Mouse (Mus musculus) cortical plate, adult 2 months (tissue): ENCODE measurements around the gene Slc1a4. TPM values are rescaled to one million over a fixed set of nuclear protein-coding genes. Genes with fewer than 3 reads are reported as not detected.

ENCODE experiments used
- H3K27ac ChIP-seq: fragments of 200-500 bp; 2 replicates; pipeline ENCODE4 v1.5.1; 2012; ENCODE audit warnings: low read length, control low read depth, inconsistent platforms; ENCODE audit not compliant: insufficient read depth
- H3K4me1 ChIP-seq: fragments of 200-500 bp; 2 replicates; pipeline ENCODE4 v1.6.1; 2011; ENCODE audit warnings: low read length; ENCODE audit not compliant: control insufficient read depth, insufficient read depth
- H3K4me3 ChIP-seq: fragments of 200-500 bp; 2 replicates; pipeline ENCODE4 v1.5.1; 2011; ENCODE audit warnings: mild to moderate bottlenecking, low read length, control low read depth; ENCODE audit not compliant: insufficient read depth
- CTCF ChIP-seq: fragments of 200-500 bp; IDR thresholded peaks from 2 replicates; pipeline ENCODE4 v1.5.1; 2011; ENCODE audit warnings: mild to moderate bottlenecking, control low read depth, low read length; ENCODE audit not compliant: insufficient read depth; ENCODE audit errors: extremely low read depth
- POLR2A ChIP-seq: fragments of 200-500 bp; IDR thresholded peaks from 2 replicates; pipeline ENCODE4 v1.6.1; 2011; ENCODE audit warnings: mild to moderate bottlenecking, low read length, control low read depth; ENCODE audit not compliant: insufficient read depth; ENCODE audit errors: extremely low read depth
- polyA plus RNA-seq: library from polyadenylated mRNA; depleted of rRNA; stranded (reverse); fragments of >200 nt; gene quantifications from 2 replicates; pipeline ENCODE4 v1.2.3, GENCODE M21; 2012; rRNA removed

The Slc1a4 gene
- polyA plus RNA-seq, result 22.3 and 22.4 TPM in 2 replicates

DNA sequence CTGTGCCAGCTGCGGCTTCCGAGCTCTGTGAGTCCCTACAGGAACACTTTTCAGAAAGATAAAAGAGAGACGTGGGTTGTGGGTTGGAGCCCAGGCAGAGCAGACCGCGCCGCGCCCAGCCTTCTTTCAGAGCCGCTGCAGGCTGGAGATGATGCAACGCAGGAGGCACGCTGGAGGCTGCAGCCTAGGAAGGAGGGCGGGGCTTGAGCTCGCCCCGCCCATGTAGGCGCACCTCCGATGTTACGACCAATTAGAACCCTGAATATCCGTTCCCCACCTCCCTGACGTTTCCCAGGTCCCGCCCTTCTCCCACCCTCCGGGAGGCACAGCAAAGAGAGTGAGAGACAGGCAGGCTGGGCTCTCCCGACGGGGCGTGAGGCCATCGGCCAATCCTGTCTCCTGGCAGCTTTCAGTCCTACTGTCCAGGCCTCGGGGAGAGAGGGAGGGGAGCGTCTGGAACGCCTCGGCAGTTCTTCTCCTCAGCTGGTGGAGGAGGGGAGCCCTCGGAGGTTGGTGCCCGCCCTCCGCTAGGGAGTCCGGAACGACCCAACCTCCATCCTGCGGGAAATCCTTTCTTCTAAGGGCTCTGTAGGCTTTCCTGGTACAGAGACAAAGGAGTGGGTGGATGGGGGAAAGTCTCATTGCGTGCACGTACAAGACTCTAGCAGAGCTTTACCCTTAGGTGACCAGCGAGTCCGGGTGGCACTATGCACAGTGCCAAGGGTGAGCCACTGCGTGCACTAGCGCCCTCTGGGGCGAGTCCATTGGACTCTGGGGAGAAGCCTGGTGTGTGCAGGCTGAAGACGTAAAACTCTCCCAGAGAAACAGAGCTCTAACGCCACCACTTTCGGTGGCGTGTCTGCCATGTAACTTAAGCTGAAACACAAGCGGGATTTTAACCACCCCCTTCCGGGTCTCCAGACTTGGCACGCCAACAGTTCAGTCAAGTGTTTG is at the start of gene Slc1a4:
Gene Slc1a4 (minus strand): TSS at position 153 of the 954 bp plus-strand sequence.
- Histone ChIP-seq H3K27ac (peak within 1 kb of the TSS; percentile 38), H3K4me3 (peak within 1 kb of the TSS; percentile 38), H3K4me1 (peaks cover 3% of the 10 kb centered on the region)
- TF ChIP-seq POLR2A (peak; percentile 95), CTCF (peak; percentile 50; the same call in 1 of the 2 replicates)

DNA sequence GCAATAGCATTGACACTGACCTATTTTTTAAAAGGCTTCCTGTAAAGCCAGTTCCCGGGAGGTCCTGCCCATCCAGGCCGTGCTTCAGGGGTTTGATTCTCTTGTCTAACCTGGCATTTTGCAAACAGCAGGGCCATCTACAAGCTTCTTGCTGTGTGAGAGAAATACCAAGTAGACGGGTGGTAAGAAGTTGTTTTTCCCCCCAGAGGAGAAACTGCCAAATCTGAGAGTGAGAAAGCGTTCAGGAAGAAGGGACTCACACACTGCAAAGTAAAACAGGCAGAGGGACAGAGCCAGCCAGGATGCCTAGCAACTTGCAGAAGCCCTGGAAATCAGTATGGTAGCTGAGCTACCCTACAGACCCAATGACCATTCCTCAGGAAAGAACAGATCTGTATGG is 47.6 kb upstream of the Slc1a4 start:
- Histone ChIP-seq H3K27ac (no peak overlapping the region), H3K4me1 (no peaks in the 10 kb centered on the region), H3K4me3 (no peak overlapping the region)
- no peak for TF ChIP-seq CTCF
- no peak for TF ChIP-seq POLR2A

DNA sequence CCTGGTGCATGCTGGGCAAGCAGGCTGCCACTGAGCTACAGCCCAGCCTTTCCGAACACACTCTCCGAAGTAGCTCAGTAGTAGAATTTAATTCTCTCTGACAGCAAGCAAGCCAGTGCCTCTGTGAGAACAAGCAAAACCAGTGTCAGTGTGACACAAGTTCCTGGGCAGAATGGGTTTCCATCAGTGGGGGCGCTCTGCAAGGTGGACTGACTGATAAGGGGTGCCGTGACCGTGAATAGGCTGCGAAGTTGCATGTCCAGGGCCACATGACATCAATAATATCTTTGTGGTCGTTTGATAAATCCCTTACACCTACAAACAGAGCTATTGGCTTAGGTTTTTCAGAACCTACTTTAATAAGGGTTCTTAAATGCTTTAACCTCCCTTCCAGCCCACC is 44.1 kb upstream of the Slc1a4 start:
- TF ChIP-seq CTCF (no peak), POLR2A (no peak)
- Histone ChIP-seq H3K4me1 (no peaks in the 10 kb centered on the region), H3K4me3 (no peak overlapping the region), H3K27ac (no peak overlapping the region)

DNA sequence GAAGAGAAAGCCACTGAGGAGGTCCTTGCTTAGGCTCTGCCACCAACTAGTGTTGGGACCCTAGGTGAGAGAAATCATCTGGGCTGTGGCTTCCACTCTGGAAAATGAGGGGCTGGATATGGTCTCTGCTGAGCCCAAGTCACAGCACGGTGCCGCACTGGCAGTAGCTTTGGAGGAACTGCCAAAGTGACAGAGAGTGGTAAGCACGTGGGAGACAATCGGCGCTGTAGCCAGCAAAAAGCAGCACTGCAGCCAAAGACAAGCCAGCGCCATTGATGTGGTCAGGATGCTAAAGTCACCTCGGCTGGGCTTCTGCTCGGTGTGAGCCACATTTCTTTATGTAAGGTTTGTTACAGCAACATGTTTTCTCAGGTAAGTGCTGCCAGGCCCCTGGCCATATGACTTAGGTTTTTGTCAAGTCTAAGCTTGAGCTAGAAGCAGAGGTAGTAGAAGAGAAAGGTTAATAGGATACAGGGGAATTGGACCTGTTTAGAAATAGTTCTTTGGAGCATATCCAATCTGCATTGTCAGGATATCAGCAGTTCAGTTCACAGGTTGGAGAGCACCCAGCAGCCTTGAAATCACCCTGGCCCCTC is 40.2 kb upstream of the Slc1a4 start:
- TF ChIP-seq POLR2A (no peak), CTCF (no peak)
- no peak overlapping the region for H3K4me3 ChIP-seq
- no peaks in the 10 kb centered on the region for H3K4me1 ChIP-seq
- no peak overlapping the region for H3K27ac ChIP-seq

DNA sequence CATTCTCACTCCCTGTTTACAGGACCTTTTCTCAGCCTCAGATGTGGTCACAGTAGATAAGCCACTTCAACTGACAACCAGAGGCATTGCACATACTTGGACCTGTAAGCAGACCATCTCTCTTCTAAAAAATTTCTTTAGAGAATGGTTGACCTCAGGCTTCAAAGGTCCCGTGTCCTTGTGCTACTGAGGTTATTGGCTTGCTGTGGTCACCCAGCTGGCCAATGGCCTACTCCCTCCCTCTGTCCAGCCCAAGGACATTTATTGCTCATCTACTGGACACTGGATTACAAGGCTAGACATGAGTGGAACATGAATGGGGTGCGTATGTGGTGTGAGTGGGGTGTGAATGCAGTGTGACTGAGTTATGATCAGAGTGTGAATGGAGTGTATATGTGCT is 38.0 kb upstream of the Slc1a4 start:
- TF ChIP-seq POLR2A (no peak), CTCF (no peak)
- H3K4me3 ChIP-seq, result no peak overlapping the region
- H3K27ac ChIP-seq, result no peak overlapping the region
- no peaks in the 10 kb centered on the region for H3K4me1 ChIP-seq

DNA sequence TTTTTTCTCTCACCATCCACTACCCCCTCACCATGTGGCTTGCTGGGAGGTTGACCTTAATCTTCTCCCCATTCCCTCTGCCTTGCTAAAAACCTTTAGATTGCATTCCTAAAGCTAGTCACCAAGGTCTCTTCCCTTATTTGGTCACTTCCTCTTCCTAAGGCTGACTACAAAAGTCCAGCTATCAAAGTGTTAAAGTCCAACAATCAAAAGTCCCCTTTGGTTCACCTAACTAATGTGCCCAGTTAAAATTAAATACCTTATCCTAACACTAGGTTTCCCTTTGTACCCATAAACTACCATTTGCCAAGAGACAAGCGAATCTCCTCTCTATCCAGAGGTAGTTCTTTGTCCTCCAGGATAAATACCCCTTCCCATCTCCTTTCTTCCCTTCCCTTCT is 33.9 kb upstream of the Slc1a4 start:
- H3K4me1 ChIP-seq, result no peaks in the 10 kb centered on the region
- H3K4me3 ChIP-seq, result no peak overlapping the region
- no peak for TF ChIP-seq POLR2A
- TF ChIP-seq CTCF, result no peak
- no peak overlapping the region for H3K27ac ChIP-seq

DNA sequence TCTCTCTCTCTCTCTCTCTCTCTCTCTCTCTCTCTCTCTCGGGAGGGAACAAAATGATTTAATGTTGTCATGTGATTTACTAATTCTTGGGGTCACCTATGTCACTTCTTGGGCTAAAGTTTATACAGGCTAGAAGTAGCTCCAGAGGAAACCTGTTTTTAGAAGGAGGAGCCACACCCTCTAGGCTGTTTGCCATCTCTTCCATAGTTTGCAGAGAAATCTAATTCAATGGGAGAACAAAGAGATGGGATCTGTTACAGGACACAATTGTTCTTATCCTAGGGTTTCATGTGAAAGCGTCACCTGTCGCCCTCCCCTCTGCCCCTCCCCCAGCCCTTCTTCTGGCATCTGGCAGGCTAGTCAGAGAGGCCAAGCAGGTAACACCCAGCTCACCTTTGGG is 28.8 kb upstream of the Slc1a4 start:
- H3K4me3 ChIP-seq, result no peak overlapping the region
- TF ChIP-seq CTCF, result no peak
- TF ChIP-seq POLR2A, result no peak
- H3K4me1 ChIP-seq, result no peaks in the 10 kb centered on the region

DNA sequence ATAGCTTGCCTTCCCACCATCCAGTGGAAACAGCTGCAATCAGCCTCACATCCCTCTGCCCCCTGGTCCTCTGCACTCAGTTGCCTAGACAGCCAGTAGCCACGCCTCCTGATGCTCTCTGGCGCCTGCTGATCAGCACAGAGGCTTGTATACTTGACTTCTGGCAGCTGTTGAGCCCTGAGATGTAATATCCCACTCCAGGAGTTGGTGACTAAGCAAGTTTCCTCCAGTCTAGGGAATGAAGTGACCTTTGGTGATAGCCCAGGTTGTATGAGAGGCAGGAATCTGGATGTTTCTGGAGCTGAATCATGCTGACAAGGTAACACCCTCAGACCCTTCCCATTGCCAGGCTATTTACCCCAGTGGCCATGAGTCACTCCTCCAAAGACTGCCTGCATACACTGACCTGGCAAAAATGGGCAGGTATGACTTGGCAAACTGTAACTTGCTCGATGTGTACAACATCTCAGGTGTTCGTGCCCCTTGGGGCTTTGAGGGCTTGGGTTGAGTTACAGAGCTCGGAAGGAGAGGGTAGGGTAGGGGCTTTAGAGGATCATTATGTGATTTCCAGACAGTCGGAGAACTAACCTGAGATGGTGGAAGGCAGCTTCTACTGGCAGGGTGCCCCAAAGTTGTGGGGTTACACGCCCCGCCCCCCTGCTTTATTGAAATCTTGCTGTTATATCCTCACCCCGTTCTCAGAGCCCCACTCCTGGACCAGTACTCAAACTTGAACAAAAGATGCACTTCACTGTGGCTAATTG is 25.4 kb upstream of the Slc1a4 start:
- Histone ChIP-seq H3K4me1 (no peaks in the 10 kb centered on the region), H3K27ac (no peak overlapping the region), H3K4me3 (no peak overlapping the region)
- TF ChIP-seq POLR2A, result no peak
- TF ChIP-seq CTCF, result no peak

More for the DNA sequence above, 28.8 kb upstream of the Slc1a4 start:
- no peak overlapping the region for H3K27ac ChIP-seq

DNA sequence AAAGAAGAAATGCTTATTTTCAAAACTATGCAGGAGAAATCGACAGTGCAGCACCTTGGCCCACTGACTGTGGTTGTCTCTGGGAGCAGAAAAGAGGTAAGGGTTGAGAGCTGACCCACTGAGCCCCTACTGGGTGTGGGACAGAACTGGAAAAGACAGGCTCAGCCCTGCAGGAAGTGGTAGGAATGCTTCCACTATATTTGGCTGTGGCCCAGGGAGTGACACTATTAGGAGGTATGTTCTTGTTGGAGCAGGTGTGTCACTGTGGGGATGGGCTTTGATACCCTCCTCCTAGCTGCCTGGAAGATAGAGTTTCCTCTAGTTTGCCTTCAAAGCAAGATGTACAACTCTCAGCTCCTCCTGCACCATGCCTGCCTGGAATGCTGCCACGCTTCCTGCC is 16.0 kb upstream of the Slc1a4 start:
- no peak overlapping the region for H3K4me3 ChIP-seq
- H3K4me1 ChIP-seq, result no peaks in the 10 kb centered on the region; the same call in 1 of the 2 replicates
- TF ChIP-seq CTCF (no peak), POLR2A (no peak)
- H3K27ac ChIP-seq, result no peak overlapping the region
